Mouse (Mus musculus) spleen, postnatal 10 days (tissue): ENCODE data around the gene Ptgs1.

ENCODE experiments used
- DNase-seq, 2 experiments: peaks; one replicate each; pipeline ENCODE4 v3.0.0; 2021 to 2022; ENCODE audit warnings: low spot score in 2 of 2

Ptgs1 gene

DNA sequence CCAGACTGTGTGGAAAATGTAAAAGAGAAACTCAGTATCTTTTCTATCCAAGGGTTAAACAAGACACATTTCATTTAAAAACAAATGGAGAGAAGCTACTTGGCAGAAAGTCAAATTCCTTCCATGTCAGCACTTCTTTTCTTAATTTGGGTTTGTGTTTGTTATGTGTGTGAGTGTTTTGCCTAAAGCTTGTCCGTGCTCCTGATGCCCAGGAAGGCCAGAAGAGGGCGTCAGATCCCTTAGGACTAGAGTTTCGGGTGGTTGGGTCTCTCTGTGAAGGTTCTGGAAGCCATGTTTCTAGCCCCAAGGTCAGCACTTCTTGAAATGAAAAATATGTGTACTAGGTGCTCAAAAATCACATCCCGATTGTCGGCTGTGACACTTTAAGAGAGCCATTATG lies 15.8 kb upstream of the Ptgs1 start:
- DNase-seq, result no peak

DNA sequence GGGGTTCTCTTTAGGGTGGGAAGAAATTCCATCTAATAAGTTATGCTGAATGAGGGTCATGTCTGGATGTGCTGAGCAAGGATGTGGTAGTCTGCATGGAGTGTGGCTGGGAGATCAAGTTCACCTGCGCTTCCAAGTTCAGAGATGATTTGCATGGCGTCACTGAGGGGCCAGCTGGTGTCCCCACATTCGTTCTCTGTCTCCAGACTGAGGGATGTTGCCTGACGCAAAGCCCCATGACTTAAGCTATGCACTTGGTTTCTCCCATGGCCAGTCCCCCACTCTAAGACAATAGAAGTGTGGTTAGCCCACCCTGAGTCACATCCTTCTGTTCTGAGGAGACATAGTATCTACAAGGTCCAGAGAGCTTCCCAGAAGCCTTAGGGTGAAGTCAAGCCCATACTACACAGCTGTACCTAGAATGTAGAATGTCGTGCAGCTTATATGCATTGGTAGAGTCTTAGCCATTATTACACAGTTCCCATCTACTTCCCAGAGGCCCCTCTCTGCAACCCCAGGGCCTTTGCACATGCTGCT lies 15.0 kb upstream of the Ptgs1 start:
- DNase-seq, result no peak

DNA sequence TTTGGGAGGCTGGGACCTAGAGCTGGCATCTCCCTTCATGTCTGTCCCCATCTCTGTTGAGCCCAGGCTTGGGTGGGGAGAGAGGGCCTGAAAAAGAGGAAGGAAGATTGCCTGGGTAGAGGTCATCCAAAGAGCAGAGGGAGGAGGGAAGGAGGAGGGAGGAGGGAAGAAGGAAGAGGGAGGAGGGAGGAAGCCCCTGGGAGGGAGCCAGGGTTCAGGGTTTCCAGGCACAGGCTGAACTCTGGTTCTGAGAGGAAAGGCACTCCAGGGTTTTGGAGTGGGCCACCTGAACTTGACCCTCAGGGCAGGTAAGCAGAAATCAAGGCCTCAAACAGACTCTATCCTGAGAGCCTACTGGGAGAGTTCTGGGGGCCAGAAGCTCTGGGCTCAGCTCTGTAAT lies 13.7 kb upstream of the Ptgs1 start:
- no peak for DNase-seq

DNA sequence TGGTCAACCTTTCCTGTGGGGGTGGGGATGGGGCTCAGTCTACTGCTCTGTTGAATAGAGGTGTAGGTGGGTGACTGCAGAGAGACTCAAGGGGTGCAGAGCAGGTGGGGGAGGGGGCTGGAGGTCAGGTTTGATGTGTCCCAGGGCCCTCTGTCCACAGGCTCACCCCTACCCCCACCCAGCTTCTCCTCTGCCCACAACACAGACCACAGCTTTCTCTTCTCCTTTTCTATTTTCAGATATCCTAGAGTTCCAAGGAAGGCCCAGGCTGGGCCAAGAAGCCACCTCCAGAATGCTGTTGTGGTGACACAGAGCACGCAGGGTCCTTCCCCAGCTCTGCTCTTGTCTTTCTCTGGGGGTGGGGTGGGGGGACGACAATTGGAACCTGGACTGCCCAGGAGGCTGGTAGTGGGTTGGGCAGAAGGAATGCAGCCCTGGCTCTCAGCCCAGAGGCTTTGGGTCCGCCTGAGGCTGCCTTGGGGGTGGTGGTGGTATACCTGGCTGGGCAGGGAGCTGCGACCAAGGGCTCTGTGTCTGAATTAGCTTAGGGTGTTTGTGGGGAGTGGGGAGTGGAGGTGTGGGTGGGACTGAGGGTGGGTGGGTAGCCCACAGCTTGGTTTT lies 13.2 kb upstream of the Ptgs1 start:
- no peak for DNase-seq

DNA sequence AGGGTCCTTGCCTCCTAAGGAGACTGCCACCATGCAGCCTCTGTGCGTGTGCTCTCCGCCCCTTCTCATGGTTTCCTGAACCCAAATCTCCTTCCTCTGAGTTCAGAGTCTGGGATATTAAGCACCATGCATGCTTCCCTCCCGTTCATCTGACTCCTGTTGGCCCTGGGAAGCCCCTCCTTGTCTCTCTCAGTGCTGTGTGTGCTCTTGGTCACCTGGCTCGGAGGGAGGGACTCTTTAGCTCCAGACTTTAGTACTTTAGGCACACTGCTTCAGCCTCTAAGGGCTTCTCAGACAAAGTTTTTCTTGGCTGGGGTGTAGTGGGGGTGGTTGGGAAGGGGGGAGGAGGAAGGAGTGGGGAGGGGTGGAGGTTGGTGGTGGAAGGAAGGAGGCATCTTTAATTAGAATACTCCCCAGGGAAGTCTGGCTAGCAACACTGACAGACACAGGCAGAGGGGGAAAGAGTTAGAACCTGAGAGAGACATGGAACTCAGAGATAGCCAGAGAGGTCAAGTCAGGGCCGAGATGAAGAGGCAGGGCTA lies 12.5 kb upstream of the Ptgs1 start:
- DNase-seq, result no peak

GRCm38 (mm10) chr2:36220106-36220505 lies 10.1 kb upstream of the Ptgs1 start:
- DNase-seq, result no peak

DNA sequence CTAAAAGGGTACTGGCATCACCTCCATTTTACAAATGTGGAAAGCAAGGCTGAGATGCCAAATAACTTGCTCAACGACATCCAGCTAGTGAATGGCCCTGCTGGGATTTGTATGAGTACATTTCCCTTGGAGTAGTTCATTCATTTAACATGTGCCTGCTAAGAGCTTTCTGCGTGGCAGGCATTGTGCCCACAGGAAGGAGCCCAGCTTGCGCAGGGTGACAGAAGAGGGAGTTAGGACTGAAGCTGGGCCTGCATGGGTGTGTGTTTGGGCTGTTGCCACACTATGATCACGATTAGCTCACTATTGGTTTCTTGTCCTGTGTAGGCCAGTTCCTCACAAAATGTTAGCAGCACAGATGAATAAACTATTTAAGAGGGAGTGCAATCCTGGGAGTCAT lies 9.3 kb upstream of the Ptgs1 start:
- DNase-seq, result no peak

DNA sequence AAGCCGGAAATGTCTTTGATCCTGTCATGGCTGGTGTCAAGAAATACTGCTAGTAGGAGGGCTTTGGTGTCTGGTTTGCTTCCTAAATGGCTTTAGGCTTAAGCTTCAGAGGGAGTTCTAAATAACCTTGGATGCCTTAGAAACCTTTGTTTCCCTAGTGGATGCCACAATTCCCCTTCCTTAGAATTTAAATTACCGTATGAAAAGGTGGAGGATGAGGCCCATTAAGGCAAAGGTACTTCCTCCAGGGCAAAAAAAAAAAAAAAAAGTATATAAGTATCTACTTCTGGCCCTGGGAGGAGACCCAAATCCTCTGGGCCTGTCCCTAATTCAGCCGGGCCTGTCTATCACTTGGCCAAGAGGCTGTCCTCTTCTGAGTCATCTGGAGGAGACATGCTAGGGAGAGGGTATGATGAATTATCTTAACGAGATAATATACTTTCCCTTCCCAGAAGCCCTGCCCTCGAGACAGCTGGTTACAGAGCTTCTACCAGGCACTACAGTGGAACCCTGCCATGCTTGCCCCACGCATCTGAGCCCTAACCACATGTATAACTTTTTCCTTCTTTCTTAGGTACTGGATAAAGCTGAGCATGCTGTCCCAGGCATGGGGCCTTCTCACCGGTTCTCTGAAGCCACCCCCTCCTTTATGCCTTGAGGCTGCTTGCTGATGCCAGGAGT lies 7.9 kb upstream of the Ptgs1 start:
- no peak for DNase-seq

GRCm38 (mm10) chr2:36223436-36223835 lies 6.8 kb upstream of the Ptgs1 start:
- no peak for DNase-seq

- DNase-seq, result no peak
Observed at GRCm38 (mm10) chr2:36224153-36224552, 6.1 kb upstream of the Ptgs1 start.

DNA sequence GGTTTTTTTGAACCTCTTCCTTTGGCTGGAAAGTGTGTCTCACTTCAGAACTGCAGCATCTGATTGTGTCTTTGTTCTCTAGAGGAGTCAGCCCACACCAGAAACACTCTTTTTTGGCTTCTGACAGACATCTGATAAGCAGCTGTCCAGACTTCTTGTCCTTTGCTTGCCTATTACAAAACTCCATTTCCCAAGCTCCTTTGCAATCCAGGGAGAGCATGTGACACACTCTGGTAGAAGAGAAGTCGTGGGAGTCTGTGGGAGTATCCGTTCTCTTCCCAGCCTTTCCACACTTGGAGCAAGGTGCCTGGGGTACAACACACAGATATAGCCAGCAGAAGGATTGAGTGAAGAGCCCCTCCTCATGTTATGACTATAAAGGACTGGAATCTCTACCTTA lies 5.6 kb upstream of the Ptgs1 start:
- DNase-seq, result no peak

- no peak for DNase-seq
Observed at GRCm38 (mm10) chr2:36230967-36231366, 741 bp downstream of the Ptgs1 start.

DNA sequence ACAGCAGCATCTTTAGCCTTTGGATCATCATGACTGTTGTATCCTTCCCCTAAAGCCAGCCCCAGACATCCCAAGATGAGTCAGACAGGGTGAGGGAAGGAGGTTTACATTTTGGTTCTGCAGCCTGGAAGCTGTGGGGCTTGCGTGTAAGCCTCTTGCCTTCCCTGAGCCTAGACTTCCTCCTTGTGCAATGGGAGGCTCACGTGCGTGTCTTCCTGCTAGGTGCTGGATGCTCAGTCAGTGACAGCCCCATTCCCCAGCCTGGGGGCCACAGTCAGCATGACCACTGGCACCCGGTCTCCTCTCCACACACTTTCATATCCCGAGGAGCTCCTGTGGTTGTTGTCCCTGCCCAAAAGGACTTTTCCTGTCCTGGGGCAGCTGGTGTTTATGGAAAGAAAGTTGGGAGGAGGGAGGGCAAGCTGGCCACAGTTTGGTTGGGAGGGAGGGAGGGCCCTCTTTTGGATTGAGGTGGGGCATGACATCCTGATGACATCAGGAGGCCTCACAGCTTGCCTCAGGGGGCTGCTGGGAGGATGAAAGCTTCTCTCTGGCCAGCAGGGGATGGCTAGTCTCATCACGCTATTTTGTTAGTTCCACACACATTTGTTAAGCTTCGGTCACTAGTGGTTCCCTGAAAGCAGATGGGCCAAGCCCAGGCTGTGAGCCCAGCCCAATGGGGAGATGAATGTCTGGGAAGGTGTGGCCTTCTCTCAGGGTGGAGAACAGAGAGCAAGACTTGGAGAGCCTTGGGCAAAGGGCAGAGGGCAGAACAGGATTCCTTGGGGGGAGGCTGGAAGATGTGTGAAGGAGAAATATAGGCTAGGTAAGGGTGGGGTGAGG lies 4.5 kb downstream of the Ptgs1 start:
- no peak for DNase-seq

DNA sequence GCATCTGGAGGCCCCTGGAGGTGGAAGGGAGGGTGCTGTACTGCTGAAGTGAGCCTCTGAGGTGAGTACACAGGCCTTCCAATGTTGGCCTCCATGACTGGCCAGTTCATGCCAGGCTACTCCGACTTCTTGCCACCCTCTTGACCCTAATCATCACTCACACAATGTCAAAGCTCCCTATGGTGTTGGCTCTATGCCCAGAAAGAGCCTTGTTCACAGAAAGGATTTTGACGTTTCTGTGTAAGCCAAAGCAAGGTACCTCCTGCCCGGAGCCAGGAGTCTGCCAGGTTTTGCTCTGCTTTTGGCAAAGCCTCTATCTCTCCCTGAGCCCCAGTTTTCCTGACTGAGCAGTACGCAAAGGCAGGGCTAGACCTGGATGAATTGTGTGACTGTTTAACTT lies 5.7 kb downstream of the Ptgs1 start:
- no peak for DNase-seq

DNA sequence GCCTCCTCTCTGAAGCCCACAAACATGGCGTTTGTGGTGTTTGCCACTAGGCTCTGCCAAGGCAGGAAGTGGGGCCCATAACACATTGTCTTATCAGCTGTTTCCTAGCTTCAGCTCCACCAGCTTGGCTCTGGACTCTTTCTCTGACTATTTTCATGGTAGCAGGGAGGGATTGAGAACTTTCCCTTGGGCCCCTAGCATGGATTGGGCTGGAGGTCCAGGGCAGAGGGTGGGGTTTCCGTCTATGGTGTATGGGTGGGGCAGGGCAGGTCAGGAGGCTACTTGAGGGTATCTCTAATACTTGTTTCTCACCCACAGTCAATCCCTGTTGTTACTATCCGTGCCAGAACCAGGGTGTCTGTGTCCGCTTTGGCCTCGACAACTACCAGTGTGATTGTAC lies 6.7 kb downstream of the Ptgs1 start:
- DNase-seq, result no peak

GRCm38 (mm10) chr2:36237557-36237956 lies 7.3 kb downstream of the Ptgs1 start:
- DNase-seq, result no peak

DNA sequence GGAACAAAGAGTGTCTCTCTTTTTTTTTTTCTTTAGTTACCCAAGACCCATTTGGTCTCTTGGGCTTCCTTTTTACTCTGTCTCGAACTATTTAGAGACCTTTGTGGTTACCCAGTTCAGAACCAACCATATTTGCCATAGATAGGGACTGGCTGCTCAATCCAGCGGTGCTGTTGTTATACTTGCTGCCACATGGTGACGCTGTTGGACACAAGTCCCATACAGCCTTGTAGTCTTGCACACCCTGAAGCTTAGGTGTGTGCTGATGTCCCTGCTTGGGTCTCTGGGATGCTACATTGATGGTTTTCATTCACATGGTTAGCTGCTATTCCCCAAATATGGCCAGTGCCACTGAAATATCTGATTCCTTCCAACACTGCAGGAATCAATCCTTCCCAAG lies 8.2 kb downstream of the Ptgs1 start:
- DNase-seq, result no peak

DNA sequence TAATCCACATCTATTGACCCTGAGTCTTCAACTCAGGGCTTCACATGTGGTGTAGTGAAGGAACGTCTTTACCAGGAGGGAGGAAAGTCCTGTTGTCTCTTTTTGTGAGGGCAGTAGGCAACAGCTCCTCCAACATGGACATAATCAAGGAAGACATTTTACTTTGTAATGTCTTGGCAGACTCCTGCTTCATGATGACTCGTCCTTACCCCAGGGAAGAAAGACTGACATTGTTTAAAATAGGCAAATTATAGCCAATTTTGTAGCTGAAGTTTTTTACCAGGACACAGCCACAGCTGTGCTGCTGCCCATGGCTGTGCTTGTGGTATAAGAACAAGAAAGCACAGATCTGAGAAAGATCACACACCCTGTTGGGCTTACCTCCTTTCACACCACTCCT lies 8.7 kb downstream of the Ptgs1 start:
- DNase-seq, result no peak

DNA sequence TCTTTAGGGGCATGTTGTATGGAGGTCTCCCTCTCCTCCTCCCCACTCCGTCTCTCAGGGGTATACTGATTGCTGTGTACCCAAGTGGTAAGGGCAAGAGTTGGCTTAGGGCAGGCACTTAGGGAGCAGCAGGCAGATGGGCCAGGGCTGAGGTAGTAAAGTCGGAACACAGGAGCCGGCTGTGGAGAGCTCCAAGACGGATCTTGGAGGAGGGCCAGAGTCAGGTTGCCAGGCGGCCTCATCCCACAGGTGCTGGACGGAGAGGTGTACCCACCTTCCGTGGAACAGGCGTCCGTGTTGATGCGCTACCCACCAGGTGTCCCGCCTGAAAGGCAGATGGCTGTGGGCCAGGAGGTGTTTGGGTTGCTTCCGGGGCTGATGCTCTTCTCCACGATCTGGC lies 12.3 kb downstream of the Ptgs1 start:
- DNase-seq, result no peak

DNA sequence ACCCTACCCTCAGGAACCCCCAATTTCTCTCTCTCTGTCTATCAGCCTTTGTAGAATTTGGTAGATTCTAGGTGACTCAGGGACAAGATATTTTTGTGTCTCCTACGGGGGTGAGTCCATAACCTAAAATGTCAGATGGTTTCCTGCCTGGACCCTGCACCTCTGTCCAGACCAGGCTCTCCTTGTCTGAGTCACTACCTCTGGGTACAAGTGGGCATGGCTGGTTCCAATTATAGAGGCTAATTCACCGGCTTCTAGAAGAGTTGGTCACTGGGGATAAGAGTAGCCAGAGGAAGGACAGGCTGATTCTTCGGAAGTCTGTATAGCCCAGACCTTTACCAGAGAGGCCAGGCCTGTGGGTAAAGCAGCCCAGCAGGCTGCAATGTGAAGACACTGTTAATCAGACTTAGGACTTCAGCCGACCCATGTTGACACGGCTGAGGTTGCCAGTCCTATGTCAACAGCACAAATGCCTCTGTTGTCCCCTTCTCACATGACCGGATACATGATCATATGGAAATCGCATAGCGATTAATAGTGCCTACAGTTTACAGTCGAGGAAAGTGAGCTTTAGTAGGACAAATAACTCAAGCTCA lies 13.2 kb downstream of the Ptgs1 start:
- no peak for DNase-seq

DNA sequence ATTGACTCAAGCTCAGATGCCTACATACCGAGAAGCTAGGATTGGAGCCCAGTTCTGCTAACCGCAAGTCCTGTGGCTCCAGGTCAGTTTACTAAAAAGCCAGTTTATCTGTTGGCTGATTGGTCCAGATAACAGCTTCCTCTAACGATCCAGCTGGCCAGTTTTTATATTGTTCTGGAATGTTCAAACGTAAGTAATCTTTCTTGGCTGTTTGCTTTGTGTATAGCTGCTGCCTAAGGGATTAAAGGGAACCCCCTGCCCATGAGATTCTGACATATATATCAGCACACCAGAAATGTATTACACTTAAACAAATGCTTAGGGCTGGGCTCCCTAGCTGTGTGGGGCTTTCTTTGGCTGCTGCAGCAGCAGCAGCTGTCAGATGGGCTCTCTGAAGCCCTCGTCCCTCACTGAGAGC lies 13.7 kb downstream of the Ptgs1 start:
- DNase-seq, result no peak

- no peak for DNase-seq
Observed at GRCm38 (mm10) chr2:36244705-36245104, 14.5 kb downstream of the Ptgs1 start.
